Mouse (Mus musculus): ENCODE results near the gene Chaf1b. TPM values are rescaled to one million over a fixed set of nuclear protein-coding genes. Genes with fewer than 3 reads are reported as not detected.
A peak's percentile ranks its signal among the peaks of the same experiment; 100 is the strongest.

The Chaf1b gene
- 87.8 and 91.2 TPM in 2 replicates for polyA plus RNA-seq (2014; fragmentation: Nextera tagmentation; extraction: Ambion mirVana)

GRCm38 (mm10) chr16:93883423-93884085, at the start of gene Chaf1b:
TSS of gene Chaf1b (plus strand) at chr16:93883901.
- Histone ChIP-seq H3K9me3 (ENCODE audit: control insufficient read depth, low read length) (no peaks in the 10 kb centered on the region), H3K27me3 (ENCODE audit: control insufficient read depth, insufficient read depth, low read length) (no peaks in the 10 kb centered on the region), H3K36me3 (ENCODE audit: control insufficient read depth, insufficient read depth, low read length) (no peaks in the 10 kb centered on the region), H3K4me3 (ENCODE audit: low read depth, low read length) (peak within 1 kb of the TSS; percentile 79), H3K4me2 (replicated peaks; ENCODE audit: low read depth, low read length) (peak within 1 kb of the TSS; percentile 90), H3K4me1 (replicated peaks; ENCODE audit: control insufficient read depth, insufficient read depth, low read length) (no peaks in the 10 kb centered on the region), H3K9ac (ENCODE audit: low read depth, low read length) (peak within 1 kb of the TSS; percentile 55), H3K27ac (ENCODE audit: low read depth, low read length) (no peak within 1 kb of the TSS)
- DNase-seq (ENCODE audit: low spot score) (peak; percentile 99), ATAC-seq (ENCODE audit: low FRiP score) (peak; percentile 93)
- WGBS, result under 1% methylated on average over 54 of the region's 54 CpGs

- DNase-seq (ENCODE audit: low spot score) (no peak), ATAC-seq (ENCODE audit: low FRiP score) (no peak)
- Histone ChIP-seq H3K4me3 (ENCODE audit: low read depth, low read length) (no peak overlapping the region), H3K27me3 (ENCODE audit: control insufficient read depth, insufficient read depth, low read length) (no peaks in the 10 kb centered on the region), H3K36me3 (ENCODE audit: control insufficient read depth, insufficient read depth, low read length) (no peaks in the 10 kb centered on the region), H3K9ac (ENCODE audit: low read depth, low read length) (no peak overlapping the region), H3K4me1 (replicated peaks; ENCODE audit: control insufficient read depth, insufficient read depth, low read length) (no peaks in the 10 kb centered on the region), H3K4me2 (replicated peaks; ENCODE audit: low read depth, low read length) (no peak overlapping the region), H3K9me3 (ENCODE audit: control insufficient read depth, low read length) (no peaks in the 10 kb centered on the region), H3K27ac (ENCODE audit: low read depth, low read length) (no peak overlapping the region)
- WGBS, result 100% methylated on average over 2 of the region's 2 CpGs
Observed at GRCm38 (mm10) chr16:93834076-93834475, 49.6 kb upstream of the Chaf1b start.

GRCm38 (mm10) chr16:93839049-93839448, 44.7 kb upstream of the Chaf1b start:
- H3K9ac ChIP-seq (ENCODE audit: low read depth, low read length), result no peak overlapping the region
- no peaks in the 10 kb centered on the region for H3K4me1 ChIP-seq (replicated peaks; ENCODE audit: control insufficient read depth, insufficient read depth, low read length)
- no peaks in the 10 kb centered on the region for H3K27me3 ChIP-seq (ENCODE audit: control insufficient read depth, insufficient read depth, low read length)
- 98% methylated on average over 1 of the region's 1 CpGs for WGBS
- no peak overlapping the region for H3K4me3 ChIP-seq (ENCODE audit: low read depth, low read length)
- DNase-seq (ENCODE audit: low spot score), result no peak
- no peaks in the 10 kb centered on the region for H3K36me3 ChIP-seq (ENCODE audit: control insufficient read depth, insufficient read depth, low read length)
- no peaks in the 10 kb centered on the region for H3K9me3 ChIP-seq (ENCODE audit: control insufficient read depth, low read length)
- no peak overlapping the region for H3K4me2 ChIP-seq (replicated peaks; ENCODE audit: low read depth, low read length)
- no peak overlapping the region for H3K27ac ChIP-seq (ENCODE audit: low read depth, low read length)
- no peak for ATAC-seq (ENCODE audit: low FRiP score)

GRCm38 (mm10) chr16:93850527-93850926, 33.2 kb upstream of the Chaf1b start:
- no peak overlapping the region for H3K9ac ChIP-seq (ENCODE audit: low read depth, low read length)
- no peak for DNase-seq (ENCODE audit: low spot score)
- no peak overlapping the region for H3K4me3 ChIP-seq (ENCODE audit: low read depth, low read length)
- no peak overlapping the region for H3K4me2 ChIP-seq (replicated peaks; ENCODE audit: low read depth, low read length)
- no peaks in the 10 kb centered on the region for H3K9me3 ChIP-seq (ENCODE audit: control insufficient read depth, low read length)
- no peaks in the 10 kb centered on the region for H3K27me3 ChIP-seq (ENCODE audit: control insufficient read depth, insufficient read depth, low read length)
- H3K36me3 ChIP-seq (ENCODE audit: control insufficient read depth, insufficient read depth, low read length), result peaks cover 12% of the 10 kb centered on the region; the same call in 1 of the 2 replicates
- H3K4me1 ChIP-seq (replicated peaks; ENCODE audit: control insufficient read depth, insufficient read depth, low read length), result no peaks in the 10 kb centered on the region
- no peak overlapping the region for H3K27ac ChIP-seq (ENCODE audit: low read depth, low read length)
- WGBS, result 95% methylated on average over 3 of the region's 3 CpGs
- no peak for ATAC-seq (ENCODE audit: low FRiP score)

- H3K9me3 ChIP-seq (ENCODE audit: control insufficient read depth, low read length), result no peaks in the 10 kb centered on the region
- H3K36me3 ChIP-seq (ENCODE audit: control insufficient read depth, insufficient read depth, low read length), result peaks cover 10% of the 10 kb centered on the region
- no peak for DNase-seq (ENCODE audit: low spot score)
- 91% methylated on average over 4 of the region's 4 CpGs for WGBS
- H3K27ac ChIP-seq (ENCODE audit: low read depth, low read length), result no peak overlapping the region
- no peak overlapping the region for H3K4me2 ChIP-seq (replicated peaks; ENCODE audit: low read depth, low read length)
- no peaks in the 10 kb centered on the region for H3K27me3 ChIP-seq (ENCODE audit: control insufficient read depth, insufficient read depth, low read length)
- H3K4me3 ChIP-seq (ENCODE audit: low read depth, low read length), result no peak overlapping the region
- no peak overlapping the region for H3K9ac ChIP-seq (ENCODE audit: low read depth, low read length)
- no peak for ATAC-seq (ENCODE audit: low FRiP score)
- H3K4me1 ChIP-seq (replicated peaks; ENCODE audit: control insufficient read depth, insufficient read depth, low read length), result no peaks in the 10 kb centered on the region
Observed at GRCm38 (mm10) chr16:93859967-93860366, 23.7 kb upstream of the Chaf1b start.

GRCm38 (mm10) chr16:93860686-93861085, 23.0 kb upstream of the Chaf1b start:
- Histone ChIP-seq H3K4me3 (ENCODE audit: low read depth, low read length) (no peak overlapping the region), H3K27me3 (ENCODE audit: control insufficient read depth, insufficient read depth, low read length) (no peaks in the 10 kb centered on the region), H3K9ac (ENCODE audit: low read depth, low read length) (no peak overlapping the region), H3K4me2 (replicated peaks; ENCODE audit: low read depth, low read length) (no peak overlapping the region), H3K9me3 (ENCODE audit: control insufficient read depth, low read length) (no peaks in the 10 kb centered on the region), H3K27ac (ENCODE audit: low read depth, low read length) (no peak overlapping the region), H3K36me3 (ENCODE audit: control insufficient read depth, insufficient read depth, low read length) (peaks cover 9% of the 10 kb centered on the region), H3K4me1 (replicated peaks; ENCODE audit: control insufficient read depth, insufficient read depth, low read length) (no peaks in the 10 kb centered on the region)
- ATAC-seq (ENCODE audit: low FRiP score) (no peak), DNase-seq (ENCODE audit: low spot score) (no peak)

- H3K36me3 ChIP-seq (ENCODE audit: control insufficient read depth, insufficient read depth, low read length), result peaks cover 18% of the 10 kb centered on the region
- no peak for ATAC-seq (ENCODE audit: low FRiP score)
- H3K27ac ChIP-seq (ENCODE audit: low read depth, low read length), result no peak overlapping the region
- DNase-seq (ENCODE audit: low spot score), result no peak
- no peak overlapping the region for H3K4me3 ChIP-seq (ENCODE audit: low read depth, low read length)
- WGBS, result 93% methylated on average over 13 of the region's 13 CpGs
- no peak overlapping the region for H3K4me2 ChIP-seq (replicated peaks; ENCODE audit: low read depth, low read length)
- H3K27me3 ChIP-seq (ENCODE audit: control insufficient read depth, insufficient read depth, low read length), result no peaks in the 10 kb centered on the region
- no peaks in the 10 kb centered on the region for H3K9me3 ChIP-seq (ENCODE audit: control insufficient read depth, low read length)
- H3K4me1 ChIP-seq (replicated peaks; ENCODE audit: control insufficient read depth, insufficient read depth, low read length), result no peaks in the 10 kb centered on the region
- no peak overlapping the region for H3K9ac ChIP-seq (ENCODE audit: low read depth, low read length)
Observed at GRCm38 (mm10) chr16:93874841-93875240, 8.9 kb upstream of the Chaf1b start.

- Histone ChIP-seq H3K4me1 (replicated peaks; ENCODE audit: control insufficient read depth, insufficient read depth, low read length) (no peaks in the 10 kb centered on the region), H3K9ac (ENCODE audit: low read depth, low read length) (no peak overlapping the region), H3K36me3 (ENCODE audit: control insufficient read depth, insufficient read depth, low read length) (peaks cover 5% of the 10 kb centered on the region; the same call in 1 of the 2 replicates), H3K27me3 (ENCODE audit: control insufficient read depth, insufficient read depth, low read length) (no peaks in the 10 kb centered on the region), H3K4me2 (replicated peaks; ENCODE audit: low read depth, low read length) (no peak overlapping the region), H3K9me3 (ENCODE audit: control insufficient read depth, low read length) (no peaks in the 10 kb centered on the region), H3K4me3 (ENCODE audit: low read depth, low read length) (no peak overlapping the region), H3K27ac (ENCODE audit: low read depth, low read length) (no peak overlapping the region)
- WGBS, result 93% methylated on average over 6 of the region's 6 CpGs
- no peak for ATAC-seq (ENCODE audit: low FRiP score)
- DNase-seq (ENCODE audit: low spot score), result no peak
Observed at GRCm38 (mm10) chr16:93877612-93878380, 5.9 kb upstream of the Chaf1b start.
